Mouse (Mus musculus) left cerebral cortex, postnatal 36 days (tissue): ENCODE measurements around the gene Adam30. TPM values are rescaled to one million over a fixed set of nuclear protein-coding genes. Genes with fewer than 3 reads are reported as not detected.

Experiments
- DNase-seq, 2 experiments: peaks; one replicate each; pipeline ENCODE4 v3.0.0; 2021 to 2022; ENCODE audit warnings: low spot score in 2 of 2, mixed read lengths in 1 of 2
- intact Hi-C: fragments of 180-260 bp; cut with DNase I; formaldehyde crosslinking; loops from one replicate; pipeline ENCODE4 v1.15.1; 2025
- total RNA-seq, 2 experiments: library from RNA; stranded (reverse); gene quantifications; 2 replicates each; pipeline ENCODE4 v1.2.3; 2021

The Adam30 gene
- total RNA-seq, 2 experiments from 2014 or later, result not detected

DNA sequence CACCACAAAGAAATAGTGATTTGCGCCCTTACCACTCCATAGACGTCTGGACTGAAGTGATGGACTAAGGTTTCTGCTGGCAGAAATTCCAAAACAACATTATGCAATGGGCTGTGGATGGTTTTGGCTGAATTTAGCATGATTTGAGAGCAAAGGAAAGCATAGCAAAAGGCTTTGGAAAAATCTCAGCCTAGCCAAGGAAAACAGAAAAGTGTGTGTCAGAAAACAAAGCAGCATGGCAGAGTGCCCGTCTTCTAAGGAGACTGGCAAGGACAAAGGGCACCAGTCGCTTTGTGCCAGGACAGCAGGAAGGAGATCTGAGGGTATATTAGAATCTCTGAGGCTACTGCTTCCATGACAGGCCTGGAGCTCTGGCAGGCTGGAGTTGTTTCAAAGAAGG, 17.9 kb downstream of the Adam30 start:
- DNase-seq, result peak; percentile 13 to 24

DNA sequence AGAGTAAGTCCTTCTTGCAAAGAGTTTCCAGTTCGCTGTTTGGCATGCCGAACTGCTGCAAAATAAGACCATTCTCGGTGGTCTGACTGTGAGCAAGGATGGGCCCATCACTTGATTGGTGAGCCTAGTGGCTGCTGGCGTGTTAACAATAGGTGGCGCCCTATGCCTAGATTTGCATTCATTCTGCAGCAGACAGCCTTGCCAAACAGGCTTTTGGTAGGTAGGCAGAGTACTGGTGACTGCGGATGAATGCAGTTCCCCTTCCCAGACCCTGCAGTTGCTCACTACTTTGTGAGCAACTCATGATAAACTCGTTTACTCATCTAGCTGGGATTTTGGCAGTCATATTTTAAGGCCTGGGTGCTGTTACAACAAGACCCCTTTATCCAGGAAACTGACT, 20.4 kb downstream of the Adam30 start:
- intact Hi-C loops, result loop anchor here (2.0 to 5.0 kb wide), 2 partner anchors 44 to 131 kb away; no protein-coding TSS in a partner anchor
- DNase-seq, result peak in 1 of 2 experiments; percentile 22

More for the DNA sequence above, 17.9 kb downstream of the Adam30 start:
- intact Hi-C loops, result no loop called here

DNA sequence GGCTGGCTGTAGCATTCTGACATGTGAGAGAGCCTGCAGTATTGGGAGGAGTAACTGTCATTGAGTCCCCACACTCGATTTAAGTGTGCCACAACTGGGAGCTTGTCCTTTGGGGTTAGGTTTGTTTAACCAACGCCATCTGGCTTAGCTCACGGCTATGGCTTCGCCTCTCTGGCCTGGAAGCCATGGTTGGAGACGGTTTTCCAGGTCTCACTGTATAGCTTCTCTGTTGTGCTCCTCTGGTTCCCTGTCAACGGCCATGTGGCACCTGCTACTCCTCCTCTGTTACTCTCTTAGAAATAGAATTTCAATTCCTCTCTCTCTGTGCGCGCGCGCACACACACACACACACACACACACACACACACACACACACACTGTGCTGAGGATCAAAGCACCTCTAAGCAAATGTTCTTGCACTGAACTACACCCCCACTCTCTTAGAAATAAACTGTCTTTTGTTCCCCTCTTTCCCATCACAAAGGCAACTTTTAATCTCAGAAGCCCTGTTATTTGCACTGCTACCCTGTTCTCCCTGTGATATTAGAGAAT, 24.8 kb downstream of the Adam30 start:
- intact Hi-C loops, result no loop called here
- DNase-seq, result no peak

DNA sequence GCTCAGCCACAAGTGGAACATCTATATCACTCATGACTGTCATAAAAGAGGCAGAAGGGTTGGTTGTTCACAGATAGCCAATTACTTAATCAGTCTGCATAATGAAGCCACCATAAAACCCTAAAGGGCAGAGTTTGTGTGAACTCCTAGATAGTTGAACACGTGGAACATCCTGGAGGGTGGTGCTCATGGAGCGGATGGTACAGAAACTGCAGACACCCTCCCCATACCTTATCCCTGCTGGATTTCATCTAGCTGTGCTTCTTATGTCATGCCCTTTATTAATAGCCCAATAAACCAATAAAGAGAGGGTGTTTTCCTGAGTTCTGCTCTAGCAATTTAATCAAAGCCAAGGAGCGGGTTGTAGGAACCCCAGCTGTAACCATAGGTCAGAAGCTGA, 27.3 kb downstream of the Adam30 start:
- DNase-seq, result no peak
- intact Hi-C loops, result no loop called here

DNA sequence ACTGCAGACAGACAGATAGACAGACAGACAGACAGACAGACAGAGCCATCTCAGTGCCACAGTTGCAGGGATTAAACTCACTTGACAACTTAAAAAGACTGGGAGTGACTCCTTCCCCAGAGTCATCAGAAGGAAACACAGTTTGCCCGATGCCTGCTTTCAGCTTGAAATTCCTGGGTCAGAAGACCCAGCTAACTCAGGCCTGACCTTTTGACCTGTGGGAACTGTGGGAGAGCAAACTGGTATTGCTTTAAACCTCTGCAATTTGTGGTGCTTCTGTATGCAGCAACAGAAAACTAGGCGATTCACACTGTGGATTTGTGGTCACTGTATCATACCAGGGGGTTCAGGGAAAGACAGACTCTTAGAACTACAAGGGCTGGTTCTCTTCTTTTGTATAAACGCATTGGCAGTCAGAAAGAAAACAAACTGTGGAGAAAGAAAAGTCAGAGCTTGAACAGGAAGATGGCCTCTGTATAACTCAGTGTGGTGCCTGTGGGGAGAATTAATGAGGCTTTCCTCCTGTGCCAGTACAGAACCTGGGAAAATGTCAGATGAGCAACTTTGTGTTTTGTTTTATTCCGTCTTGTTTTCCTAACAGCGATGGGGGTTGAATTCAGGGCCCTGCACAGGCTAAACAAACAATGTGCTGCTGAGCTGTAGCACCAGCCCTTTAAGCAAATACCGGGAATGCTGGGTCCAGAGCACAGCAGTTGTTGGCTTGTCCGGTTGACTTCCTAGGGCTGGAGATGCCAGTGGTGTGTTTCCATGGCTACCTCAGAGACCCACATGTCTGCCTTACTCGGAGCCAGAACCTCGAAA, 37.5 kb downstream of the Adam30 start:
- no peak for DNase-seq

DNA sequence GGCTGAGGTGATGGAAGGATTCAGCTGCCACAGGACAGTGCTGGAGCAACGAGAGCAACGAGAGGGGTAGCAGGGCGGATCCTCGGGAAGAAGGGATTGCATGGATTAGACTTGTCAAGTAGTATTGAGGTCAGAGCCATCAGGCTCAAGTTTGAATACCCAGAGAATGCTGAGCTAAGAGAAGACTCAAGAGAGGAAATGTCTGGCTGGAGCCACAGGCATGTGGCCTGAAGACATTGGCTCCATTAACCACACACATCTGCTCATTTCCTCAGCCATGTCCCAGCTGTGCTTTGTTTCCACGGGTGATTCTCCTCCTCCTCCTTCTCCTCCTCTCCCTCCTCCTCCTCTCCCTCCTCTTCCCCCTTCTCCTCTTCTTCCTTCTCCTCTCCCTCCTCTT, 39.3 kb downstream of the Adam30 start:
- intact Hi-C loops, result no loop called here

More for the DNA sequence above, 37.5 kb downstream of the Adam30 start:
- intact Hi-C loops, result no loop called here

DNA sequence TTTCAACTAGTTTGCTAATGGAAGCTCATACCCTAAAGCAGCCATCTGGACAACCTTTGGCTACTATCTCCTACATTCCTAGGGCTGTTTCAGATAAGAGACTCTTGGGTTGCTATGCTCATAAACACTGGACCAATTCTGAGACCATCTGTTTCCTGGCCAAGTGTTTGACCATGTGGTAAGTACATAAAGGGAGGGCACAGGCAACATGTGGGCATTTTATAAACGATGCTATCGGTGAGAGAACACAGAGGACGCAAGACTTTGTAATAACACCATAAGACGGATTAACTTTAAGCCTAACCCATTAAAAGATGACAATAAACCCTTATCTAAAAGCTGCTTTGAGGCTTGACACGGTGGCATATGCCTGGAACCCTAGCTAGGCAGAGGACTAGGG, 42.9 kb downstream of the Adam30 start:
- DNase-seq, result no peak
- intact Hi-C loops, result no loop called here

More for the DNA sequence above, 39.3 kb downstream of the Adam30 start:
- no peak for DNase-seq

DNA sequence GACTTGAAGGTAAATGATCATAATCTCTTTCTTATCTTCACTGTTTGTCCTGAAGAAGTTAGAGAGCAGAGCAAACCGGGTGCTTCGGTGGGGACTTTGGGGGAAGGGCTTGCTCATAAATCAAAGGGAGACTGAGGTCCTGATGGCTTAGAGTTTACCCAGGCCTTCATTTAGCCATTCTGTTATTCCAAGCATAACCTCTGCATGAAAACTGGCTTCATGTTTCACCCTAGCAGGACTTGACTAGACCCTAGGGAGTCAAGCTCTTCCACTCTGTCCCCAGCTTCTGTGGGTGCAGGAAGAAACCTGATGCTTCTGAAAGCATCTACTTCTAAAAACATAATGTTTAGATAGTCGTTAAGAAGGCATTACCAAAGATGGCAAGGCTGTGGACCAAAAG, 46.5 kb downstream of the Adam30 start:
- intact Hi-C loops, result no loop called here
- no peak for DNase-seq

DNA sequence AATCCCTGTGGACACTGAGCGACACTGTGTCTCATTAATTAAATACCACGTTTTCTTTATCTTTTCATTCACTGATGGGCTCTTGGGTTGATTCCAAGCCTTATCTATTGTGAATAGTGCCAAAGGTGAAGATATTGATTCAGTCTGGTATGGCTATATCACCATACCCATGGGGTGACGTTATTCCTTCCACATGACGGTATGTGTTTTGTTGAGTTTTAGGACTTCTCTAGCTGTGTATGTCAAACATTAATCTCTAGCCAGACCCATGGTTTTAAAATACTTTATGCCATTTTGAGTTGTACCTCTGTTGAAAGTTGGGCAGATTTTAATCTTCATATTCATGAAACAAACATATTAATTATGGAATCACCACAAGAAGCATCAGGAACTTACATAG, 48.7 kb downstream of the Adam30 start:
- no peak for DNase-seq
- intact Hi-C loops, result no loop called here

DNA sequence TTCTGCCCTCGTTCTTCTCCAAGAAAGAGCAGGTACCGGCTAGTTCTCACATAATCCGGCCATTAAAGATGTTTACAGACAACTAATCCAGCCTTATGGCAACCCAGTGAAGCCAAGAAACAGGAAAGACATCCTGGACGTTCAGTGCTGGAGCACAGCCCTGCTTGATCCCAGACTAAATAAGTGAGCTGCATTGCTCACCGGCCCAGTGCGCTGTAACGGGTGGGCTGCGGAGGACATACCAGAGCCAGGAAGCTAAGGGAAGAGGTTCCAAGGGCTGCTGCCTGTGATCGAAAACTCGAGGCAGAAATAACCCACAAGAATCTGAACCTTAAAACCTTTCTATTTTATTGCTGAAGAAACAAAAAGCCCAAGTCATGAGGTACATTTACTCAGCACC, 50.4 kb downstream of the Adam30 start:
- intact Hi-C loops, result loop anchor here (5.0 kb wide), 1 partner anchor 149 kb away; no protein-coding TSS in a partner anchor
- no peak for DNase-seq

DNA sequence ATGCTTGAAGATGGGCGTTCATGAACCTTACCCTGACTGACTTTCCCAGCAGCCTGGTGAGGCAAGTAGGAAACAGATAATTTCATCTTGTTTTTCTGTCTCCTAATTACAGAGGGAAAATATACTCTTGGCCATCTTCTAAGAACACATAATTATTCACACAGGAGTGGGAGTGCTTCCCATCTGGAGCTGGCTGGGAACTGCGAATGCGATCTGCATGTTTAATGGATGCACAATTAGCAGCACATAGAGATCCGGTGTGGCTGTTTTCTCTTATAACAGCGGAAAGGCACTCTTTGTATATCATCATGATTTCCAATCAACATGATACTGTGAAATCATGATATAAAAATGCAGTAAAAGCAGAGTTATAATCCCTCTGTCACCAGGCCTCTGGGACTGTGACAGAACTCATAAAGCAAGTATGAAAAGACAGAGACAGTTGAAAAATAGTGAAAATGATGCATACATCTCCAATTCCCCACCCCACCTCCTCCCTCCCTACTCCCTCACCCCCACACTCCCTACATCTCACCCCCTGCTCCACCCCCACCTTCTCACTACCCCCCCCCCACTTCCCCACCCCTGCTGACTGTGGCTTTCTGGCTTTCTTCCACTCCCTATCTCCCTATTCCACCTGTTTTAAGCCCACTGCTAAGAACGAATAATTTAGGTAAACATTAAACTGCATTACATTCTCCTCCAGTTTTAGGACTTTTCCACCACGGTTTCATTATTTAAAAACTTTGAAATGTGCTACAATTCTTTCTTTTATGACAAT, 51.1 kb downstream of the Adam30 start:
- intact Hi-C loops, result loop anchor here (5.0 kb wide), 1 partner anchor 149 kb away; no protein-coding TSS in a partner anchor
- DNase-seq, result peak; percentile 54 to 60

Other genes with a start within 250 kb of the Adam30 start
- gene Notch2, start 147.1 kb upstream of the Adam30 start, total RNA-seq, result 10 to 100 TPM; 10.8 to 14.0 TPM
- gene Reg4, start 61.5 kb downstream of the Adam30 start, total RNA-seq, result not detected
- 10 to 100 TPM in 1 of 2 experiments, 1 to 10 TPM in 1; 7.1 to 11.3 TPM for gene Hmgcs2, start 119.8 kb downstream of the Adam30 start, total RNA-seq
- 10 to 100 TPM; 51.1 to 62.0 TPM for gene Phgdh, start 179.4 kb downstream of the Adam30 start, total RNA-seq
- 10 to 100 TPM; 32.1 to 38.1 TPM for gene Zfp697, start 221.8 kb downstream of the Adam30 start, total RNA-seq